Mouse (Mus musculus) cerebellum, adult 2 months (tissue): ENCODE measurements around the gene Elmo3. TPM values are rescaled to one million over a fixed set of nuclear protein-coding genes. Genes with fewer than 3 reads are reported as not detected.

Experiments
- DNase-seq, 2 experiments: peaks; one replicate each; pipeline ENCODE4 v3.0.0; 2021
- H3K27ac ChIP-seq: fragments of 200-500 bp; 2 replicates; pipeline ENCODE4 v1.5.1; 2012; ENCODE audit warnings: low read length, control low read depth, inconsistent platforms; ENCODE audit not compliant: insufficient read depth
- H3K27me3 ChIP-seq: fragments of 200-500 bp; 2 replicates; pipeline ENCODE4 v1.6.1; 2012; ENCODE audit warnings: inconsistent platforms, mild to moderate bottlenecking, low read length, moderate library complexity; ENCODE audit not compliant: control insufficient read depth, insufficient read depth
- H3K4me1 ChIP-seq: fragments of 200-500 bp; 2 replicates; pipeline ENCODE4 v1.6.1; 2011; ENCODE audit warnings: low read length; ENCODE audit not compliant: control insufficient read depth, insufficient read depth
- H3K4me3 ChIP-seq: fragments of 200-500 bp; replicated peaks from 2 replicates; pipeline ENCODE3; 2011; ENCODE audit warnings: mild to moderate bottlenecking, low read depth, low read length, control low read depth; ENCODE audit not compliant: insufficient read depth
- CTCF ChIP-seq: fragments of 200-500 bp; IDR thresholded peaks from 2 replicates; pipeline ENCODE4 v1.5.1; 2011; ENCODE audit warnings: low read depth, mild to moderate bottlenecking, control low read depth, low read length, moderate library complexity, borderline replicate concordance; ENCODE audit not compliant: insufficient read depth
- POLR2A ChIP-seq: fragments of 200-500 bp; IDR thresholded peaks from 2 replicates; pipeline ENCODE4 v1.6.1; 2011; ENCODE audit warnings: low read length, control low read depth, borderline replicate concordance; ENCODE audit not compliant: insufficient read depth
- WGBS: fragments of 180-500 bp; shearing (Covaris S2); methylation state at CpG from one replicate; pipeline ENCODE4 v1.1.7; 2018; 5-methylcytosine and 5-hydroxymethylcytosine counted together
- polyA plus RNA-seq: library from polyadenylated mRNA; depleted of rRNA; stranded (reverse); fragments of >200 nt; gene quantifications from 2 replicates; pipeline ENCODE4 v1.2.3, GENCODE M21; 2012

Gene Elmo3
- polyA plus RNA-seq, 1 experiment: 12.4 TPM

- TF ChIP-seq POLR2A (no peak), CTCF (no peak)
- Histone ChIP-seq H3K4me3 (no peak overlapping the region), H3K4me1 (peaks cover 42% of the 10 kb centered on the region), H3K27me3 (no peaks in the 10 kb centered on the region), H3K27ac (no peak overlapping the region)
- WGBS: 58% methylated on average over 18 of the region's 18 CpGs
- DNase-seq: peak; percentile 58 to 61
Observed at GRCm38 (mm10) chr8:105315073-105315769, 9.8 kb downstream of the Elmo3 start.

- Histone ChIP-seq H3K4me1 (peaks cover 28% of the 10 kb centered on the region), H3K27ac (no peak overlapping the region), H3K27me3 (no peaks in the 10 kb centered on the region), H3K4me3 (no peak overlapping the region)
- TF ChIP-seq CTCF: no peak
- no peak for TF ChIP-seq POLR2A
- DNase-seq: no peak
- 22% methylated on average over 4 of the region's 4 CpGs for WGBS
Observed at GRCm38 (mm10) chr8:105317941-105318340, 12.5 kb downstream of the Elmo3 start.

GRCm38 (mm10) chr8:105318662-105319190 lies 13.3 kb downstream of the Elmo3 start:
- 83% methylated on average over 11 of the region's 11 CpGs for WGBS
- TF ChIP-seq POLR2A: no peak
- no peak for TF ChIP-seq CTCF
- Histone ChIP-seq H3K27me3 (no peaks in the 10 kb centered on the region), H3K4me3 (no peak overlapping the region), H3K27ac (no peak overlapping the region), H3K4me1 (peaks cover 20% of the 10 kb centered on the region)
- DNase-seq: no peak

DNA sequence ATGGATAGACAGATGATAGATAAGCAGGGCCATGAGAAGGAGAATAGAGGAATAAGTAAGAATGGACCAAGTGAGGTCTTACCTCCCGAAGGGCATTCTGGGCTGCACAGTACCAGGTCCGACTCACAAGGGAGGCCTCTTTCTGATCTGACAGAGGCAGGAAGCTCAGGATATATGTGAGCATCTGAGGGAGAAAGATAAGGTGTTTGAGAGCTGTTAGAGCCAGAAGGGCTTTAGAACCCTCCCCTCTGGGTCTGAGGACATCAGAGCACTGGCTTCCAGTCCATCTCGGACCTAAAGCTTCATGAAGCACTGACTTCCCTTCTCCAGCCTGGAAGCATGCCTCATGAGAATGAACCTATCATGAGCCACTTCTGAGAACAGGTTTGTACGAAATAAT lies 17.8 kb downstream of the Elmo3 start:
- Histone ChIP-seq H3K4me1 (peaks cover 4% of the 10 kb centered on the region; the same call in 1 of the 2 replicates), H3K27ac (no peak overlapping the region), H3K4me3 (no peak overlapping the region), H3K27me3 (no peaks in the 10 kb centered on the region)
- no peak for TF ChIP-seq CTCF
- no peak for TF ChIP-seq POLR2A
- DNase-seq: no peak
- WGBS: 90% methylated on average over 4 of the region's 4 CpGs

DNA sequence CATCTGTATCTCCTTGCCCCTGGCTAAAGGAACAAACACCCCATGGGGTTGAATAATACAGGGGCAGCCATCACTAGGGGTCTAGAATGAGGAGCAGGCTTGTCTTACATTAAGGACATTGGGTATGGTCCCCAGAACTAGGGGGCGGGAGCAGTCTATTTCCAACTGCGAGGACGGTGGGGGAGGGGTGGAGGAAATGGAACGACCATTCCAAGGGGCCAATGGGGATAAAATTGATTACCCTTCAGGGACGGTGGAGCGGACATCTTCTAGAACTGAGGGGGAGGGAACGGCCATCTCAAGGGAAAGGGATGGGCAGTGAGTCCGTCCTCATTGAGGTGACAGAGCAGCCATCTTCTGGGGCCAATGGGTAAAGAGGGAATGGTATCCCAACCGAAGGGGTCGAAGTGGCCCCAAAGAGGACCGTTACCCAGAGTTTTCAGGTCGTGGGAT lies 20.3 kb downstream of the Elmo3 start:
- TF ChIP-seq CTCF (no peak), POLR2A (no peak)
- WGBS: 1% methylated on average over 12 of the region's 12 CpGs
- H3K27me3 ChIP-seq: no peaks in the 10 kb centered on the region
- H3K4me1 ChIP-seq: peaks cover 3% of the 10 kb centered on the region; the same call in 1 of the 2 replicates
- H3K4me3 ChIP-seq: peak overlapping the region; percentile 83
- peak in 1 of 2 experiments; percentile 34 for DNase-seq
- peak overlapping the region; percentile 58; the same call in 1 of the 2 replicates for H3K27ac ChIP-seq

GRCm38 (mm10) chr8:105326141-105326672 lies 20.8 kb downstream of the Elmo3 start, which contains the start of the genes Lrrc29 and Tmem208:
TSS of gene Lrrc29 (minus strand) at chr8:105326278.
TSS of gene Tmem208 (plus strand) at chr8:105326354.
- Histone ChIP-seq H3K4me3 (peak within 1 kb of the TSS; percentile 83), H3K27me3 (no peaks in the 10 kb centered on the region), H3K27ac (peak within 1 kb of the TSS; percentile 58; the same call in 1 of the 2 replicates), H3K4me1 (peaks cover 3% of the 10 kb centered on the region; the same call in 1 of the 2 replicates)
- under 1% methylated on average over 36 of the region's 36 CpGs for WGBS
- peak; percentile 53; the same call in 1 of the 2 replicates for TF ChIP-seq CTCF
- peak; percentile 90 for TF ChIP-seq POLR2A
- peak; percentile 97 for DNase-seq

DNA sequence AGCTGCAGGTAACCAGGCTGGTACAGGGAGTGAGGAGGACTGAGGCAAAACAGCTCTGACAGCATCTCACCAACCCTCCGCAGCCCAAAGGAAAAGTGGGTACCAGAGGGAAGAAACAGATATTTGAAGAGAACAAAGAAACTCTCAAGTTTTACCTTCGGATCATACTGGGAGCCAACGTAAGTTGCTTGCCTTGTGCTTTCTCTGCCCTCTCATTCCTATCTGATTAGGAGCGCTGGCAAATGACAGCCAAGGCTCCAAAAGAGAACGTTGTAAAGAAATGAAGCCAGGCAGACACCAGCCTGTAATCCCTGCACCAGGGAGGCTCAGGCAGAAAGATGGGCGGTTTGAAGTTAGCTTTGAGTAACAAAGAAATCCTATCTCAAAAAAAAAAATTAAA lies 21.6 kb downstream of the Elmo3 start:
- no peak overlapping the region for H3K27ac ChIP-seq
- 26% methylated on average over 6 of the region's 6 CpGs for WGBS
- peak in 1 of 2 experiments; percentile 20 for DNase-seq
- H3K4me1 ChIP-seq: peaks cover 3% of the 10 kb centered on the region; the same call in 1 of the 2 replicates
- TF ChIP-seq CTCF (no peak), POLR2A (no peak)
- H3K4me3 ChIP-seq: peak overlapping the region; percentile 83
- no peaks in the 10 kb centered on the region for H3K27me3 ChIP-seq

DNA sequence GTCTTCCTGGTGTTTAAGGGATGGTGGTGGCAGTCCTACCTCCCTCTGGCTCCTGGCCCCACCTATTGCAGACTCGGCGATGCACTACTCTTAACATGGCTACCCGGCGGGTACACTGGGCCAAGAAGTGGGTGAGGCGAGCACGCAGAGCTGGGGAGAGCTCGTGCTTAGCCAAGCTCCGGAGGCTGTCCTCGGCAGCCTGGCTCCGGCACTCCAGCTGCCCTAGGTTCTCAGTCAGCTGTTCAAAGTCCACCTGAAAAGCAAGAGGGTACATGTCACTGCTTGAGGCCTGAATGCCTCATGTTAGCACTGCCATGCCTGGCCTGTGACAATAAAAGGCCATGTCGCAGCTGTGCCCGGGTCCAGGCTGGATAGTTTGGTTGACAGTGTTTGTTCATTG lies 24.9 kb downstream of the Elmo3 start:
- DNase-seq: no peak
- 86% methylated on average over 12 of the region's 12 CpGs for WGBS
- no peak overlapping the region for H3K27ac ChIP-seq
- no peak overlapping the region for H3K4me3 ChIP-seq
- H3K27me3 ChIP-seq: no peaks in the 10 kb centered on the region
- TF ChIP-seq POLR2A (no peak), CTCF (no peak)
- peaks cover 3% of the 10 kb centered on the region; the same call in 1 of the 2 replicates for H3K4me1 ChIP-seq
